29 mouse cellular contexts compared by ENCODE assay signal in the genomic region with DNA sequence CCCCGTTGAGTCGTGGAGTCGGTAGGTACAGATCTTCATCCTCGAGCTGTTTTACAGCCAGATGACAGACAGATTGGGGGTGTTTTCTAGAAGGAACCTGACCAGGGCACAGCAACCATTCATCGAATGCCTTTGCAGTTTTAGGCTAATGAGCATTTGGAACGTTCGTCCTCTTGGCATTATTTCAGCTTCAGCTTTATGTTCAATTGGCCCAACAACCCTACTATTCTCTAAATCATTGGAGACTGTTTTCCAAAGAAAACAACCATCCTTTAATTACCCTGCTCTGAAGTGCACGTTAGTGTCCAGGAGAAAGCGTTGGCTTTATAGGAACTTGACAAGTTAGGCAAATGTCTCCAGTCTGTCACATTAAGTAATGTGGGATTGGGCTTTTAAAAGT. TPM values are rescaled to one million over a fixed set of nuclear protein-coding genes. Genes with fewer than 3 reads are reported as not detected.
DNase-seq lines count a peak whose midpoint lies in the region; ATAC-seq and TF ChIP-seq lines count a peak whose summit lies in the region.
"Had no signal": no experiment of that assay in that cellular context is flagged by ENCODE, and none has a peak within 500 bp of the region (broad histone marks: within the 10 kb centered on the region; RNA-seq: fewer than 3 reads in every experiment).

No protein-coding gene starts in this region.

- 70% methylated on average over 9 of the region's 9 CpGs for WGBS in forebrain, embryonic 10.5 days
- WGBS in forebrain, postnatal 0 days: 14% methylated on average over 9 of the region's 9 CpGs
- WGBS in forebrain, embryonic 16.5 days: 12% methylated on average over 9 of the region's 9 CpGs
- WGBS in forebrain, embryonic 11.5 days: 44% methylated on average over 9 of the region's 9 CpGs
- 33% methylated on average over 9 of the region's 9 CpGs for WGBS in kidney, embryonic 15.5 days

- no peak overlapping the region for H3K4me3 ChIP-seq in forebrain, embryonic 10.5 days
- no peak overlapping the region for H3K4me3 ChIP-seq in forebrain, postnatal 0 days (ENCODE audit: low read depth, low read length)
- no peak overlapping the region for H3K4me3 ChIP-seq in forebrain, embryonic 16.5 days (replicated peaks; ENCODE audit: low read length)
- H3K4me3 ChIP-seq in forebrain, embryonic 11.5 days (ENCODE audit: low read depth, low read length): no peak overlapping the region
- H3K4me3 ChIP-seq in kidney, embryonic 15.5 days (replicated peaks): no peak overlapping the region
- H3K4me3 ChIP-seq: erythroblast, embryonic 14.5 days; gastrocnemius, adult 2 months; heart, embryonic 13.5 days; hindbrain, embryonic 10.5 days; hindbrain, embryonic 13.5 days; intestine, embryonic 15.5 days had no signal

- TF ChIP-seq POLR2A in brain, embryonic 14.5 days (IDR thresholded peaks at IDR 0.05; ENCODE audit: borderline replicate concordance, extremely low read depth, insufficient read depth, insufficient read length, poor library complexity, severe bottlenecking): no peak

- H3K9ac ChIP-seq in forebrain, postnatal 0 days: no peak overlapping the region
- H3K9ac ChIP-seq in forebrain, embryonic 16.5 days (replicated peaks; ENCODE audit: low read depth, low read length): no peak overlapping the region
- no peak overlapping the region for H3K9ac ChIP-seq in forebrain, embryonic 11.5 days (ENCODE audit: low read length)
- H3K9ac ChIP-seq in kidney, embryonic 15.5 days: no peak overlapping the region
- H3K9ac ChIP-seq: heart, embryonic 13.5 days; hindbrain, embryonic 13.5 days; intestine, embryonic 15.5 days had no signal

- H3K4me1 ChIP-seq in forebrain, embryonic 10.5 days: peaks cover 51% of the 10 kb centered on the region
- peaks cover 10% of the 10 kb centered on the region for H3K4me1 ChIP-seq in forebrain, postnatal 0 days (ENCODE audit: insufficient read depth)
- peaks cover 13% of the 10 kb centered on the region for H3K4me1 ChIP-seq in forebrain, embryonic 16.5 days (replicated peaks; ENCODE audit: control insufficient read depth, insufficient read depth, low read length)
- peaks cover 3% of the 10 kb centered on the region; the same call in 1 of the 2 replicates for H3K4me1 ChIP-seq in forebrain, embryonic 11.5 days (replicated peaks; ENCODE audit: control insufficient read depth, insufficient read depth, low read length)
- peaks cover 71% of the 10 kb centered on the region for H3K4me1 ChIP-seq in kidney, embryonic 15.5 days

- no peak for TF ChIP-seq CTCF in forebrain, postnatal 0 days (IDR thresholded peaks at IDR 0.05; ENCODE audit: low read depth)
- TF ChIP-seq CTCF in brain, embryonic 14.5 days (IDR thresholded peaks at IDR 0.05; ENCODE audit: borderline replicate concordance, extremely low read depth, insufficient read depth, insufficient read length): no peak

- H3K27ac ChIP-seq in forebrain, embryonic 10.5 days: peak overlapping the region; percentile 51; the same call in 1 of the 2 replicates
- H3K27ac ChIP-seq in forebrain, postnatal 0 days (ENCODE audit: low read depth, low read length): no peak overlapping the region
- H3K27ac ChIP-seq in forebrain, embryonic 16.5 days (ENCODE audit: low read length): no peak overlapping the region
- no peak overlapping the region for H3K27ac ChIP-seq in forebrain, embryonic 11.5 days (ENCODE audit: low read depth, low read length)
- 0 out of 2 replicates have a peak overlapping the region, but pooled peaks have one; percentile 48 for H3K27ac ChIP-seq in kidney, embryonic 15.5 days
- H3K27ac ChIP-seq: gastrocnemius, adult 2 months; heart, embryonic 13.5 days; hindbrain, embryonic 10.5 days; hindbrain, embryonic 13.5 days; intestine, embryonic 15.5 days had no signal

- DNase-seq in forebrain, embryonic 10.5 days (ENCODE audit: extremely low spot score, low spot score): no peak
- DNase-seq in forebrain, postnatal 0 days: no peak
- no peak for DNase-seq in forebrain, embryonic 11.5 days (ENCODE audit: low spot score)
- no peak for DNase-seq in kidney, postnatal 25 days
- peak; percentile 86 for DNase-seq in brain, embryonic 14.5 days (ENCODE audit: low read depth)
- DNase-seq: adrenal gland, adult 2 months; adrenal gland, postnatal 14 days; B cell, adult 2 months; cerebellum, adult 11-12 months; cerebellum, adult 8-10 months; cerebellum, postnatal 10 days; cerebellum, postnatal 36 days; embryo, embryonic 11 days; gastrocnemius, adult 2 months; gastrocnemius, postnatal 14 days; heart, postnatal 36 days; kidney, adult 11 months; kidney, adult 8-10 months had no signal

- no peak overlapping the region for H3K4me2 ChIP-seq in forebrain, postnatal 0 days (ENCODE audit: low read depth)
- no peak overlapping the region for H3K4me2 ChIP-seq in forebrain, embryonic 16.5 days (ENCODE audit: low read length)
- H3K4me2 ChIP-seq in forebrain, embryonic 11.5 days (ENCODE audit: low read depth, low read length, severe bottlenecking): no peak overlapping the region
- H3K4me2 ChIP-seq in kidney, embryonic 15.5 days: no peak overlapping the region
- H3K4me2 ChIP-seq: heart, embryonic 13.5 days; hindbrain, embryonic 13.5 days; intestine, embryonic 15.5 days had no signal

- ATAC-seq in forebrain, postnatal 0 days: no peak
- peak; percentile 15; the same call in 1 of the 2 replicates for ATAC-seq in forebrain, embryonic 16.5 days
- ATAC-seq in forebrain, embryonic 11.5 days (replicated peaks; ENCODE audit: low FRiP score): no peak
- ATAC-seq in kidney, embryonic 15.5 days (replicated peaks; ENCODE audit: low FRiP score): no peak
- no peak for ATAC-seq in megakaryocyte progenitor cell, adult 5-6 weeks (replicated peaks; ENCODE audit: poor library complexity)
- ATAC-seq: hindbrain, embryonic 16.5 days; intestine, embryonic 15.5 days had no signal

- no peaks in the 10 kb centered on the region for H3K36me3 ChIP-seq in forebrain, embryonic 10.5 days (replicated peaks)
- H3K36me3 ChIP-seq in forebrain, postnatal 0 days (ENCODE audit: insufficient read depth): no peaks in the 10 kb centered on the region
- no peaks in the 10 kb centered on the region for H3K36me3 ChIP-seq in forebrain, embryonic 16.5 days (ENCODE audit: control insufficient read depth, insufficient read depth)
- H3K36me3 ChIP-seq in forebrain, embryonic 11.5 days (ENCODE audit: control insufficient read depth, insufficient read depth, low read length): no peaks in the 10 kb centered on the region
- H3K36me3 ChIP-seq in kidney, embryonic 15.5 days: no peaks in the 10 kb centered on the region
- H3K36me3 ChIP-seq: heart, embryonic 13.5 days; hindbrain, embryonic 10.5 days; hindbrain, embryonic 13.5 days; intestine, embryonic 15.5 days had no signal

- H3K27me3 ChIP-seq in forebrain, embryonic 10.5 days (ENCODE audit: poor library complexity, severe bottlenecking): no peaks in the 10 kb centered on the region
- H3K27me3 ChIP-seq in forebrain, postnatal 0 days (ENCODE audit: insufficient read depth, low read length): no peaks in the 10 kb centered on the region; the same call in 1 of the 2 replicates
- H3K27me3 ChIP-seq in forebrain, embryonic 16.5 days (replicated peaks; ENCODE audit: control insufficient read depth, insufficient read depth, low read length): no peaks in the 10 kb centered on the region
- H3K27me3 ChIP-seq in forebrain, embryonic 11.5 days (ENCODE audit: control insufficient read depth, insufficient read depth, low read length): no peaks in the 10 kb centered on the region
- no peaks in the 10 kb centered on the region for H3K27me3 ChIP-seq in kidney, embryonic 15.5 days
- H3K27me3 ChIP-seq: CH12.LX; heart, embryonic 13.5 days; hindbrain, embryonic 13.5 days; intestine, embryonic 15.5 days had no signal

- H3K9me3 ChIP-seq in forebrain, embryonic 10.5 days: no peaks in the 10 kb centered on the region
- no peaks in the 10 kb centered on the region for H3K9me3 ChIP-seq in forebrain, postnatal 0 days (ENCODE audit: low read length)
- H3K9me3 ChIP-seq in forebrain, embryonic 16.5 days (ENCODE audit: control insufficient read depth, low read length): no peaks in the 10 kb centered on the region
- H3K9me3 ChIP-seq in forebrain, embryonic 11.5 days (ENCODE audit: control insufficient read depth, low read length): no peaks in the 10 kb centered on the region
- H3K9me3 ChIP-seq in kidney, embryonic 15.5 days (replicated peaks): no peaks in the 10 kb centered on the region
- H3K9me3 ChIP-seq: G1E; heart, embryonic 13.5 days; hindbrain, embryonic 10.5 days; hindbrain, embryonic 13.5 days; intestine, embryonic 15.5 days had no signal

RNA-seq across cellular contexts. Expression of a gene that starts 54.3 kb away (rescaled TPM):
- 7.8 and 8.5 TPM in 2 replicates for polyA plus RNA-seq in forebrain, embryonic 10.5 days (2016; fragmentation: Nextera tagmentation; extraction: Ambion mirVana)
- total RNA-seq in forebrain, postnatal 0 days (2014; rRNA removed): 7.8 and 8.4 TPM in 2 replicates
- polyA plus RNA-seq in forebrain, postnatal 0 days (2015; fragmentation: Nextera tagmentation; extraction: Ambion mirVana): 3.1 and 4.7 TPM in 2 replicates
- 4.0 and 4.2 TPM in 2 replicates for polyA plus RNA-seq in forebrain, embryonic 16.5 days (2015; fragmentation: Nextera tagmentation; extraction: Ambion mirVana)
- 9.4 and 10.3 TPM in 2 replicates for polyA plus RNA-seq in forebrain, embryonic 11.5 days (2014; fragmentation: Nextera tagmentation; extraction: Ambion mirVana)
- 16.3 and 18.0 TPM in 2 replicates for polyA plus RNA-seq in kidney, embryonic 15.5 days (2015; fragmentation: Nextera tagmentation; extraction: Ambion mirVana)
- polyA plus RNA-seq in brain, embryonic 14.5 days (2012; rRNA removed): 3.6 and 6.8 TPM in 2 replicates
- 5.2 and 6.1 TPM in 2 replicates for total RNA-seq in megakaryocyte progenitor cell, adult 5-6 weeks (2015)
- total RNA-seq in megakaryocyte progenitor cell, adult 5-6 weeks (2017): 5.6 and 6.3 TPM in 2 replicates

Comparison
In these comparisons a context has a peak if more than half of its experiments do, and no peak if none do; other contexts are left out.
1. H3K27ac ChIP-seq: peak in forebrain, embryonic 10.5 days (single experiment) and kidney, embryonic 15.5 days (single experiment); none in forebrain, postnatal 0 days (single experiment), forebrain, embryonic 16.5 days (single experiment) and forebrain, embryonic 11.5 days (single experiment).